Mouse (Mus musculus): Measurements from ENCODE around the gene Bbip1.
"Not testable (repeated sequence)": the region's sequence is repeated elsewhere in the genome, so short reads cannot be mapped to it uniquely, and the experiment has no call there.

The Bbip1 gene

GRCm38 (mm10) chr19:53943802-53944785, at the start of gene Bbip1, which contains the start of gene Shoc2:
Bbip1 (minus strand) TSS chr19:53944627.
Shoc2 (plus strand) TSS chr19:53944306.
- in situ Hi-C loops (cut with MseI, MboI): no loop called here

DNA sequence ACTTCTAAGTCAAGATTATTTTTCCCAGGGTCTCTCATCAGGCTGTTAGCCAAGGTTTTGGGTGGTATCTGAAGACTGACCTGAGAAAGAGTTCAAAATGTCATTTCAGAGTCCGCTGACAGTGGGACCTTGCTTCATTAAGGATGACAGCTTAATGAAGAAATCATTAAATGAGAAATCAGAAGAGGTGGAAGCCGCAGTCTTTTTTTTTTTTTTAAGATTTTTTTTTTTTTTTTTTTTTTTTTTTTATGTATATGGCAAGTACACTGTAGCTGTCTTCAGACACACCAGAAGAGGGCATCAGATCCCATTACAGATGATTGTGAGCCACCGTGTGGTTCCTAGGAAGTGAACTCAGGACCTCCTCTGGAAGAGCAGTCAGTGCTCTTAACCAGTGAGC, 49.4 kb upstream of the Bbip1 start:
- in situ Hi-C loops (cut with MseI, MboI): no loop called here

DNA sequence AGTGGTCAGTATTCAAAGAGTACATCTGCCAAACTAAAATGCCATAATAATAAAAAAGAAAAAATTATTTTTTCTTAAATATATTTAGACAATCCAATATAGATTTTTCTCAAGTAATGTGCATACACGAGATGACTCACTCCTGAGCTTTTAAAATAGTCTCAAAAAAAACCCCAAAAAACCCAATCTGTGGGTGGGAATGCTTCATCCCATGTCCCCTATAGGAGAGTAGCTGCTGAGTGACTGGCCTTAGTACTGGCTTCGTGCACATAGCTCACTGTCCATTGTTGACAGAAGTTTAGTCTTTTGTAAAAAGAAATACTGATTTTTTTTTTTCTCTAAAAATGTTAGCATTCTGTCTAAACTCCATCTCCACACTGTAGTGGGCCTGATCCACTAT, 46.1 kb upstream of the Bbip1 start:
- in situ Hi-C loops (cut with MseI, MboI): no loop called here

GRCm38 (mm10) chr19:53984628-53985027, 40.2 kb upstream of the Bbip1 start:
- in situ Hi-C loops (cut with MseI, MboI): no loop called here

GRCm38 (mm10) chr19:53983336-53983735, 38.9 kb upstream of the Bbip1 start:
- in situ Hi-C loops (cut with MseI, MboI): no loop called here

DNA sequence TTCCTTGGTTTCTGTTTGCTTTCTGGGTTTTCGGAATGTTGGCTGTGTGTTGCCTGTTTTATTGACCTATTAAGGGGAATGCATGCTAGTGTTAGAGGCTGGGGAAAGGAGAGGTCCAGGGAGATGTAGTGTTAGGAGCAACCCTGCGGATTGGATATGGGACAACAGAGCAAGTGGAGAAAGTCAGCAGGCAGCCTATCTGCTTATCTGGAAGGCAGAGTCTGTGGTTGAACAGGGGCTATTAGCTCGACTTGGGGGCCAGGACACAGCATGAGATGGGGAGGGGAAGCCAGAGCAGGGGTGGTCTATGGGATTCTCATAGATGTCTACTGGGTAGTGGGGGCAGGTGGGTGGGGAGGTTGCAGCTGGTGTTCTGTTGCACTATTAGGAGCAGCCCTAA, 37.6 kb upstream of the Bbip1 start:
- in situ Hi-C loops (cut with MseI, MboI): no loop called here

- in situ Hi-C loops (cut with MseI, MboI): no loop called here
Observed at GRCm38 (mm10) chr19:53973656-53974055, 29.2 kb upstream of the Bbip1 start.

DNA sequence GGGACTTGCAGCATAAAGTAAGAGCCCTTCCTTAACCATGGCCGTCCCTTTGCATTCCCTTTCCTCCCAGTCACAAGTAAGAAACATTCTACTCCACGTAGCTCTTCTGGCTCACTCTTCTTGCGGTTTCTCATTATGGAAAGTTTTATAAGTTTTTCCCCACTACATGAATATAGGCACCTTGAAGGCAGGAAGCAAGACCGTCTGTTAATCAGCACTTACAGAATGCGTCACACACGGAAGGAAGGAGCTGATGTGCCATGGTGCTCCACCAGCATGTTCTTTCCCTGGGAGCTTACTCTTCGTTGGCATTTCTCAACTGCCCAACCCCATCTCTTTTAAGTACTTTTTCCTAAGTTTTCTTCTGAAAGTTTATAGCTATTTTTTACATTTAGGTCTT, 27.5 kb upstream of the Bbip1 start:
- in situ Hi-C loops (cut with MseI, MboI): no loop called here

- in situ Hi-C loops (cut with MseI, MboI): no loop called here
Observed at GRCm38 (mm10) chr19:53969226-53969625, 24.8 kb upstream of the Bbip1 start.

GRCm38 (mm10) chr19:53964910-53965633, 20.6 kb upstream of the Bbip1 start:
- in situ Hi-C loops (cut with MseI, MboI): no loop called here

DNA sequence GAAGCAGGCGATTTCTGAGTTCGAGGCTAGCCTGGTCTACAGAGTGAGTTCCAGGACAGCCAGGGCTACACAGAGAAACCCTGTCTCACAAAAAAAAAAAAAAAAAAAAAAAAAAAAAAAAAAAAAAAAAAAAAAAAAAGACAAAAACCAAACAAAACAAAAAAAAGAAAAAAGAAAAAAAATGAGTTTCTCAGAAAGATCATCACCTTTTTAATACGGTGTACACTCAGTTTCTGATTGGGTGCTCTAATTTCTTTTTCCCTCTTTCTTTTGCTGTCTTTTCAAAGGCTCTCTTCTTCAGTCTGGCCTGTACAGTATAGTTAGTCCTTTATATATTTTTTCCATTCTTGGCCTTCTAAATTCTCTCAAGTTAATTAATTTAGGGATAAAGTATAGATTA, 19.9 kb upstream of the Bbip1 start:
- in situ Hi-C loops (cut with MseI, MboI): not testable (repeated sequence)

GRCm38 (mm10) chr19:53962511-53962910, 18.1 kb upstream of the Bbip1 start:
- in situ Hi-C loops (cut with MseI, MboI): no loop called here

DNA sequence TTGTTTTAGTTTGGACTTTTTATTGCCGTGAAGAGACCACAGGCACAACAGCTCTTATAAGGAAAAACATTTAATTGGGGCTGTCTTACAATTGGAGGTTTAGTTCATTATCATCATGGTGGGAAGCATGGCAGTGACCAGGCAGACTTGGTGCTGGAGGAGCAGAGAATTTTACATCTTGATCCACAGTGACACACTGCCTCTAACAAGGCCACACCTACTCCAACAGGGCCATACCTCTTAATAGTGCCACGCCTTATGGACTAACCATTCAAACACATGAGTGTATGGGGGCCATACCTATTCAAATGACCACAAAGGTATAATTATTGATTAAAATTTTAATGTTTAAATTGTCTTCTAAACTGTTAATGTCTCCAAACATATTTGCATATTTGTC, 13.1 kb upstream of the Bbip1 start:
- in situ Hi-C loops (cut with MseI, MboI): no loop called here

GRCm38 (mm10) chr19:53945171-53946042, 980 bp upstream of the Bbip1 start:
- in situ Hi-C loops (cut with MseI, MboI): no loop called here

DNA sequence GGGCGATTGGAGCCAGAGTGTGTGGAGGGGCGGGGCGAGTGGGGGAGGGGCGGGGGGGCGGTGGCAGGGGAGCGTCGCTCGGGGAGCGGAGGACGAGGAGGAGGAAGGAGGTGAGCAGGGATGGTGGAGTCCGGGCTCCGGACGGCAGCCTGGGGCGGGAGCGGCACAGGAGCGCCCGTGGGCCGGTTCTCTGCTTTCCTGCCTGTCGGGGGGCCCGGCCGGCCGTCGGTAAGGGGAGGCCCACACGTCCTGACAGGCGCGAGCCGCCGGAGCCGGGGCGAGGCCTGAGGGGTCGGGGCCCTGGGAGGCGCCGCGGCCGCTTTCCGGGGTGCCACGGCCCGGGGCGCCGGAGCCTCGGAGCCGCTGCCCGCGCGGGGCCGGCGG, 351 bp upstream of the Bbip1 start:
- in situ Hi-C loops (cut with MseI, MboI): no loop called here

GRCm38 (mm10) chr19:53942342-53942741, 2.1 kb downstream of the Bbip1 start:
- in situ Hi-C loops (cut with MseI, MboI): no loop called here

DNA sequence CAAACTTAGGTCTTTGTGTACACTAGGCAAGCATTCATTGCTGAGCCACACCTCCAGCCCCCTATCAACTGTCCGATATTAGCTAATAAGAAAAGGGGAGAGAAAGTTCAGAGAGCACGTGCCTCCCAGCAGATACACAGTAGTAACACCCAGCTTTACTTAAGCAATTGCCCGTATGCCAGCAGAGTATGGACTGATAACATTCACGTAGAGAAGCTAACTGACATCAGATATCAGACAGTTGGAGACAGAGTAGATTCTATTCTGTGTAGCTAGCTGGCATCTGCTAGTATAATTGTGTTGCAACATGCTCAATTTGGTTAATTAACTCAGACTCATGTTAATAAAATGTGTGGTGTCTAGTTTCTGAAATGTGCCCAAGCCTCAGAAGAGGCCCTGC, 3.3 kb downstream of the Bbip1 start:
- in situ Hi-C loops (cut with MseI, MboI): no loop called here

- in situ Hi-C loops (cut with MseI, MboI): no loop called here
Observed at GRCm38 (mm10) chr19:53939467-53939866, 5.0 kb downstream of the Bbip1 start.

DNA sequence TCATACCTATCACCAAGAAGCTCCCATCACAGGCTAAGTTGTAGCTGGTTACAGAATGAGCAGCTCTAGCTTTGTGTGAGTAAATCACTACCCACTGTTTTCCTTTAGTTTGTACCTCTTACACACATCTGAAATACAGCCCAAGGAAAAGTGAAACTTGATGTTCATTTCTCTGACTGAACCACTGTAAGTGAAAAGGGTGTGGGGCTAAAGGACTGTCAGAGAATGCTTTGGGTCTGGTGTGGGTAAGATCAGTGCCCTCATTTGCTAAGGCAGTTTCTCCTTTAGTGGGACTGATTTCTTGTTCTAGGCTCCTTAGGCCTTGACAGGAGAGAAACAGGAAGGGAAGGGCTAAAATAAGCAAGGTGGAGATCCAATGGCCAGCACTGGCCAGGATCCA, 10.4 kb downstream of the Bbip1 start:
- in situ Hi-C loops (cut with MseI, MboI): no loop called here

DNA sequence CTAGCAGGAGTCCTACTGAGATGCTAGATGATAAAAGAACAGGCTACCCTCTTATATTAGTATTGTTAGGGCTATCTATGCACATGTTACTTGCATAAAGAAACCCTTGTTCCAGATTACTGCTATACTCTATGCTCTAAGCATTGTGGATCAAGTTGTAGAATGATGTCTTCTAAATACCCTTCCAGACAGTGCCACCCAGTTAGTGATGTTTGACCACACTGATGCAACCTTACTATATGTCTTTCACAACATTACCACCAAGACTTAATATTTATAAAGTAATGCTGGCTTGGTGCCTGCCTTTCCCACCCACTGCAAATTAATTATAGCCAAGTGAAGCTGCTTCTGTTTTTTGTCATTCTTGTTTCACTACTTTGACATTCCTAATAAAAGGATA, 11.4 kb downstream of the Bbip1 start:
- in situ Hi-C loops (cut with MseI, MboI): no loop called here

GRCm38 (mm10) chr19:53929218-53929617, 15.2 kb downstream of the Bbip1 start:
- in situ Hi-C loops (cut with MseI, MboI): no loop called here

DNA sequence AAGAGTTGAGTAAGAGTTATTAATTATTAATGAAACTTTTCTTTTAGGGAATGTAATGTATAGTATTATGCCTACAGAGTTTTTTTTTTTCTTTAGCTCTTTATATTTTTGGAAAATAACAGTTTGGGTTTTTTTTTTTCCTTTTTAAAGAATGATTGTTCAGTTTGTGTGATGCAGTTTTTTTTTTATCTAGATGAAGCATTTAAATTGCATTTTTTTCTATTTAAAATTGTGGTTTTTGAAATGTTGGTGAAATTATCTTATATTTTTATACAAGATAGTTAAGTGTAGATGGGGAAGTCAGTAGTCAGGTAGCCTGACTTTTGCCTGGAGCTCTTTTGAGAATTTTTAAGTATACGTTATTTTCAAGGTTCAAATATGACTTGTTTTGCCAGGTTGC, 17.7 kb downstream of the Bbip1 start:
- in situ Hi-C loops (cut with MseI, MboI): no loop called here

Data from mouse trophoblast stem cell (cell line).